Mouse (Mus musculus) heart, adult 2 months (tissue): Measurements from ENCODE around the gene Fkbp5. TPM values are rescaled to one million over a fixed set of nuclear protein-coding genes. Genes with fewer than 3 reads are reported as not detected.

Source experiments
- DNase-seq, 2 experiments: peaks; one replicate each; pipeline ENCODE4 v3.0.0; 2021
- H3K27ac ChIP-seq: fragments of 200-600 bp; 2 replicates; pipeline ENCODE4 v1.8.1; 2022
- H3K27me3 ChIP-seq: fragments of 200-500 bp; 2 replicates; pipeline ENCODE4 v1.6.1; 2012; ENCODE audit warnings: mild to moderate bottlenecking, low read length, inconsistent platforms, mixed read lengths; ENCODE audit not compliant: control insufficient read depth, insufficient read depth
- H3K36me3 ChIP-seq: fragments of 200-500 bp; 2 replicates; pipeline ENCODE4 v1.6.1; 2012; ENCODE audit warnings: low read length, inconsistent platforms; ENCODE audit not compliant: control insufficient read depth, insufficient read depth
- H3K4me1 ChIP-seq: fragments of 200-500 bp; 2 replicates; pipeline ENCODE4 v1.6.1; 2011; ENCODE audit warnings: low read length; ENCODE audit not compliant: control insufficient read depth, insufficient read depth
- H3K4me3 ChIP-seq: fragments of 200-600 bp; 2 replicates; pipeline ENCODE4 v1.8.1; 2022
- H3K79me2 ChIP-seq: fragments of 200-500 bp; replicated peaks from 2 replicates; pipeline ENCODE4 v1.6.1; 2012; ENCODE audit warnings: mild to moderate bottlenecking, inconsistent platforms, low read length, moderate library complexity, mixed read lengths; ENCODE audit not compliant: control insufficient read depth, insufficient read depth
- H3K9ac ChIP-seq: fragments of 200-500 bp; 2 replicates; pipeline ENCODE4 v1.6.1; 2012; ENCODE audit warnings: low read depth, mild to moderate bottlenecking, control low read depth, inconsistent platforms, low read length, mixed read lengths
- CTCF ChIP-seq: fragments of 200-600 bp; IDR thresholded peaks from 2 replicates; pipeline ENCODE4 v1.8.1; 2022; ENCODE audit warnings: antibody characterized with exemption, mild to moderate bottlenecking, moderate library complexity
- EP300 ChIP-seq: fragments of 200-500 bp; IDR thresholded peaks from 2 replicates; pipeline ENCODE4 v1.6.1; 2011; ENCODE audit warnings: low read depth, low read length, control low read depth; ENCODE audit not compliant: insufficient read depth
- POLR2A ChIP-seq: fragments of 200-500 bp; IDR thresholded peaks from 2 replicates; pipeline ENCODE4 v1.6.1; 2011; ENCODE audit warnings: mild to moderate bottlenecking, low read depth, low read length, control low read depth; ENCODE audit not compliant: insufficient read depth
- WGBS: fragments of 180-500 bp; shearing (Covaris S2); methylation state at CpG from one replicate; pipeline ENCODE4 v1.1.7; 2018; 5-methylcytosine and 5-hydroxymethylcytosine counted together
- intact Hi-C: fragments of 180-260 bp; cut with DNase I; formaldehyde crosslinking; loops from one replicate; pipeline ENCODE4 v1.15.1; 2025
- polyA plus RNA-seq: library from polyadenylated mRNA; depleted of rRNA; stranded (reverse); fragments of >200 nt; gene quantifications from 2 replicates; pipeline ENCODE4 v1.2.3, GENCODE M21; 2012
- total RNA-seq, 2 experiments: library from RNA; stranded (reverse); gene quantifications; 2 replicates each; pipeline ENCODE4 v1.2.3; 2021

Gene Fkbp5
- total and polyA plus RNA-seq, 3 experiments: 8.5 to 70.2 (median 63.3) TPM

GRCm38 (mm10) chr17:28431038-28431437 is 86.3 kb downstream of the Fkbp5 start:
- no peak overlapping the region for H3K27ac ChIP-seq
- intact Hi-C loops: no loop called here
- TF ChIP-seq POLR2A (no peak), EP300 (no peak), CTCF (no peak)
- no peak overlapping the region for H3K9ac ChIP-seq
- no peaks in the 10 kb centered on the region for H3K79me2 ChIP-seq
- peaks cover 12% of the 10 kb centered on the region for H3K4me1 ChIP-seq
- no peaks in the 10 kb centered on the region for H3K27me3 ChIP-seq
- no peak overlapping the region for H3K4me3 ChIP-seq
- peaks cover 7% of the 10 kb centered on the region for H3K36me3 ChIP-seq
- WGBS: 58% methylated on average over 7 of the region's 7 CpGs
- no peak for DNase-seq

GRCm38 (mm10) chr17:28428474-28429258 is 88.7 kb downstream of the Fkbp5 start:
- DNase-seq: peak; percentile 56 to 72
- no peaks in the 10 kb centered on the region for H3K79me2 ChIP-seq
- H3K27ac ChIP-seq: no peak overlapping the region
- intact Hi-C loops: loop anchor here (5.0 kb wide), 1 partner anchor 54 kb away; no protein-coding TSS in a partner anchor
- no peaks in the 10 kb centered on the region for H3K27me3 ChIP-seq
- no peak for TF ChIP-seq CTCF
- peak; percentile 92; the same call in 1 of the 2 replicates for TF ChIP-seq EP300
- TF ChIP-seq POLR2A: no peak
- WGBS: 33% methylated on average over 15 of the region's 15 CpGs
- peaks cover 7% of the 10 kb centered on the region for H3K36me3 ChIP-seq
- no peak overlapping the region for H3K4me3 ChIP-seq
- H3K4me1 ChIP-seq: peaks cover 12% of the 10 kb centered on the region
- H3K9ac ChIP-seq: no peak overlapping the region

- TF ChIP-seq EP300: no peak
- no peak for TF ChIP-seq POLR2A
- no peak for TF ChIP-seq CTCF
- DNase-seq: no peak
- 80% methylated on average over 6 of the region's 6 CpGs for WGBS
- H3K9ac ChIP-seq: no peak overlapping the region
- H3K4me1 ChIP-seq: peaks cover 12% of the 10 kb centered on the region
- intact Hi-C loops: loop anchor here (5.0 kb wide), 1 partner anchor 55 kb away; no protein-coding TSS in a partner anchor
- H3K36me3 ChIP-seq: peaks cover 7% of the 10 kb centered on the region
- H3K27ac ChIP-seq: no peak overlapping the region
- no peak overlapping the region for H3K4me3 ChIP-seq
- no peaks in the 10 kb centered on the region for H3K79me2 ChIP-seq
- no peaks in the 10 kb centered on the region for H3K27me3 ChIP-seq
Observed at GRCm38 (mm10) chr17:28427666-28428065, 89.7 kb downstream of the Fkbp5 start.

- H3K9ac ChIP-seq: no peak overlapping the region
- DNase-seq: peak; percentile 45 to 58
- peak; percentile 61; the same call in 1 of the 2 replicates for TF ChIP-seq EP300
- peak; percentile 44; the same call in 1 of the 2 replicates for TF ChIP-seq POLR2A
- no peak for TF ChIP-seq CTCF
- intact Hi-C loops: no loop called here
- peak overlapping the region; percentile 18 for H3K27ac ChIP-seq
- no peaks in the 10 kb centered on the region for H3K79me2 ChIP-seq
- peaks cover 21% of the 10 kb centered on the region for H3K4me1 ChIP-seq
- WGBS: 64% methylated on average over 6 of the region's 6 CpGs
- H3K4me3 ChIP-seq: no peak overlapping the region
- no peaks in the 10 kb centered on the region for H3K27me3 ChIP-seq
- peaks cover 13% of the 10 kb centered on the region for H3K36me3 ChIP-seq
Observed at GRCm38 (mm10) chr17:28424373-28424772, 93.0 kb downstream of the Fkbp5 start.

GRCm38 (mm10) chr17:28421071-28421470 is 96.3 kb downstream of the Fkbp5 start:
- Histone ChIP-seq H3K27me3 (no peaks in the 10 kb centered on the region), H3K79me2 (no peaks in the 10 kb centered on the region), H3K36me3 (peaks cover 9% of the 10 kb centered on the region), H3K4me1 (peaks cover 14% of the 10 kb centered on the region), H3K27ac (peak overlapping the region; percentile 87), H3K9ac (peak overlapping the region; percentile 47), H3K4me3 (no peak overlapping the region)
- 76% methylated on average over 5 of the region's 5 CpGs for WGBS
- intact Hi-C loops: no loop called here
- TF ChIP-seq CTCF (no peak), EP300 (no peak), POLR2A (no peak)
- DNase-seq: no peak
